29 mouse cellular contexts compared by ENCODE assay signal in genomic region chr1:137017642-137018041, GRCm38 (mm10). TPM values are rescaled to one million over a fixed set of nuclear protein-coding genes. Genes with fewer than 3 reads are reported as not detected.
"Had no signal": no experiment of that assay in that cellular context is flagged by ENCODE, and none has a peak within 500 bp of the region (broad histone marks: within the 10 kb centered on the region; RNA-seq: fewer than 3 reads in every experiment).

No protein-coding gene starts in this region.

- ATAC-seq: hindbrain, embryonic 16.5 days; hindbrain, postnatal 0 days; inflammation-experienced regulatory T-cells, adult 6 months; intestine, embryonic 15.5 days; intestine, embryonic 16.5 days; intestine, postnatal 0 days had no signal

- DNase-seq: heart, postnatal 14 days; heart, postnatal 36 days; heart, postnatal 4 days; kidney, adult 11 months; kidney, adult 18-20 months; kidney, adult 2 months; kidney, adult 8-10 months; kidney, adult 9 months; kidney, postnatal 10 days; kidney, postnatal 14 days; kidney, postnatal 25 days; kidney, postnatal 36 days; kidney, postnatal 4 days; layer of hippocampus, adult 9-11 months; layer of hippocampus, postnatal 36 days had no signal

RNA-seq across cellular contexts. Expression of gene Nr5a2, which starts 57.4 kb away (rescaled TPM):
- total RNA-seq: hematopoietic stem cell, adult 5-6 weeks; layer of hippocampus, adult 18-20 months; layer of hippocampus, adult 2 months; layer of hippocampus, adult 8-10 months; layer of hippocampus, postnatal 10 days; layer of hippocampus, postnatal 14 days; layer of hippocampus, postnatal 25 days; layer of hippocampus, postnatal 36 days; left cerebral cortex, adult 2 months had no signal
